Mouse (Mus musculus) limb, embryonic 11.5 days (tissue): ENCODE measurements around the gene Aym1. TPM values are rescaled to one million over a fixed set of nuclear protein-coding genes. Genes with fewer than 3 reads are reported as not detected.
A peak's percentile ranks its signal among the peaks of the same experiment; 100 is the strongest.

Experiments used
- ATAC-seq: fragments of 200-750 bp; cut with Nextera tagmentation; 2 replicates; pipeline ENCODE4 v1.8.0; 2017; ENCODE audit warnings: low read depth; ENCODE audit not compliant: insufficient number of reproducible peaks, low FRiP score, low TSS enrichment
- DNase-seq: peaks from one replicate; pipeline ENCODE4 v3.0.0-alpha.2; 2015; ENCODE audit warnings: low spot score
- H3K27ac ChIP-seq: fragments of 300-500 bp; sonication (generic); replicated peaks from 2 replicates; pipeline ENCODE4 v1.5.1; 2014; ENCODE audit warnings: low read depth, mild to moderate bottlenecking, low read length
- H3K27me3 ChIP-seq: fragments of 300-500 bp; sonication (generic); 2 replicates; pipeline ENCODE4 v1.6.1; 2014; ENCODE audit warnings: mild to moderate bottlenecking, low read length, mixed read lengths; ENCODE audit not compliant: control insufficient read depth, insufficient read depth
- H3K36me3 ChIP-seq: fragments of 300-500 bp; sonication (generic); 2 replicates; pipeline ENCODE4 v1.6.1; 2014; ENCODE audit warnings: mild to moderate bottlenecking, low read length, moderate library complexity, mixed read lengths; ENCODE audit not compliant: control insufficient read depth, insufficient read depth
- H3K4me1 ChIP-seq: fragments of 300-500 bp; sonication (generic); 2 replicates; pipeline ENCODE4 v1.6.1; 2014; ENCODE audit warnings: low read length, mixed read lengths; ENCODE audit not compliant: control insufficient read depth, insufficient read depth
- H3K4me2 ChIP-seq: fragments of 300-500 bp; sonication (generic); 2 replicates; pipeline ENCODE4 v1.6.1; 2014; ENCODE audit warnings: low read depth, mild to moderate bottlenecking, moderate library complexity; ENCODE audit not compliant: severe bottlenecking
- H3K4me3 ChIP-seq: fragments of 300-500 bp; sonication (generic); 2 replicates; pipeline ENCODE4 v1.5.1; 2014; ENCODE audit warnings: low read depth, low read length
- H3K9ac ChIP-seq: fragments of 300-500 bp; sonication (generic); 2 replicates; pipeline ENCODE4 v1.6.1; 2014; ENCODE audit warnings: mild to moderate bottlenecking, low read length
- H3K9me3 ChIP-seq: fragments of 300-500 bp; sonication (generic); 2 replicates; pipeline ENCODE4 v1.6.1; 2016; ENCODE audit warnings: low read length; ENCODE audit not compliant: control insufficient read depth
- WGBS: fragments of 180-500 bp; shearing (Covaris S2); extraction: QIAGEN DNeasy Blood & Tissue Kit; methylation state at CpG from one replicate; pipeline ENCODE4 v1.1.7; 2014; 5-methylcytosine and 5-hydroxymethylcytosine counted together
- polyA plus RNA-seq: library from polyadenylated mRNA; unstranded; fragments of >200 nt; fragmentation: Nextera tagmentation; extraction: Ambion mirVana; gene quantifications from 2 replicates; pipeline ENCODE4 v1.2.1, GENCODE M21; 2014

The Aym1 gene
- polyA plus RNA-seq, result not detected in 2 replicates

DNA sequence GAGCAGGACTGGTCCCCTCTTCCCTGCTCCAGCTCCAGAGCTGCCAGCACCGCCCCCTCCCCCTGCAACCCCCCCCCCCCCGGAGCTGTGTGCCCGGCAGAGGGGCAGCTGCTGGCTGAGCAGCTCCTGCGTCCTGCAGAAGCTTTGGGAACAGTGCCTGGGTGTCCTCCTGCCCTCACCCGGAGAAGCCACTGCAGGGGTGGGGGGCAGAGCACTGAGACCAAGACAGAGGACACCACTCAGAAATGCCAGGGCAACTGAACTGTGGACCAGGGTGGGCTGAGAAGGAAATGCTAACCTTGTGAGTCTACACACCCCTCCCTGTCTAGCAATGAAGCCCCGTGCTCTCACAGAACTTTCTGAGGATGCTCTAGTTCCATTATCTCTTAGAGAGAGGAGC is at the start of gene Aym1:
TSS of gene Aym1 (plus strand) at position 109 of the 400 bp plus-strand sequence.
- Histone ChIP-seq H3K4me3 (no peak within 1 kb of the TSS), H3K27me3 (no peaks in the 10 kb centered on the region)
- WGBS, result 61% methylated on average over 3 of the region's 6 CpGs

DNA sequence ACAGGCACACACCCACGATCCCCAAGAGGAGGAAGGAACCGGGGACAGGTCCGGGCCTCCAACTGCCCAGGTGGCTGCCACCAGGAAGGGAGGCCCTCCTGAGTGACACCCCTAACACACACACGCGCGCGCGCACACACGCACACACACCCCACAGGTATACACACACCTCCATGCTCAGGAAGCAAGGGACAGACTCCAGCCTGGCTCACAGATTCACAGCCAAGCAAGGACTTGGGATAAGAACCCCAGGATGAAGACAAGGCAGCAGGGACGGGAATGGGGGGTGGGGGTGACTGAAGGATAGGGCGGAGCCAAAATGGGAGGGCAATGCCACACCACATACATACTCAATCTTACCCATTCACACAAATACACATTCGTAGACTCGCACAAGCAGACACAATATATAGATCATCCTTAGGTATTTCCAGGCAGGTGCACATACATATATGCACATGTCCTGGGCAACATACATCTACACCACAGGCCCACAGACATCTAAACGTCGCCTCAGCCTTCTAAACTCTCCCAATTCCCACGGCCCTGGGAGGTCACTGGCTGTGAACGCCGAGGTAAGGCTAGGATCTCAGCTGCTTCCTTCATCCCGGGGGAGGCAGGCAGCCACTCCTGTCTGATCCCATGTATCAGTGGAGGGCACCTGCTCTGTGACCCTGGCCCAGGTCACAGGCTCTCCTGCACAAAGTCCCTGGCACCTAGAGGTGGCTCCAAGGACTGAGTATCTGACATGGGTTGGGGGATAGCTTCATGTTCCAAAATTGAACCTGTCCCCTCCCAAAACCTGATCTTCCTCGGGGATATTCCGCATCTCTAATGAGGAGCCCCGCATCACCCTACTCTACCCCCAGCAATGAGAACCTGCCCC is 47.4 kb upstream of the Aym1 start:
- H3K27ac ChIP-seq, result no peak overlapping the region
- H3K4me1 ChIP-seq, result peaks cover 22% of the 10 kb centered on the region
- H3K9me3 ChIP-seq, result no peaks in the 10 kb centered on the region
- ATAC-seq (no peak), DNase-seq (no peak)
- WGBS, result 61% methylated on average over 22 of the region's 22 CpGs
- peak overlapping the region; percentile 84 for H3K4me2 ChIP-seq
- peaks cover 13% of the 10 kb centered on the region for H3K27me3 ChIP-seq
- peak overlapping the region; percentile 58 for H3K4me3 ChIP-seq
- no peaks in the 10 kb centered on the region for H3K36me3 ChIP-seq
- H3K9ac ChIP-seq, result no peak overlapping the region

More for the DNA sequence above, at the start of gene Aym1:
- Histone ChIP-seq H3K9ac (no peak within 1 kb of the TSS), H3K9me3 (no peaks in the 10 kb centered on the region), H3K4me2 (no peak within 1 kb of the TSS), H3K27ac (no peak within 1 kb of the TSS), H3K4me1 (peaks cover 11% of the 10 kb centered on the region), H3K36me3 (no peaks in the 10 kb centered on the region)
- DNase-seq (no peak), ATAC-seq (no peak)

DNA sequence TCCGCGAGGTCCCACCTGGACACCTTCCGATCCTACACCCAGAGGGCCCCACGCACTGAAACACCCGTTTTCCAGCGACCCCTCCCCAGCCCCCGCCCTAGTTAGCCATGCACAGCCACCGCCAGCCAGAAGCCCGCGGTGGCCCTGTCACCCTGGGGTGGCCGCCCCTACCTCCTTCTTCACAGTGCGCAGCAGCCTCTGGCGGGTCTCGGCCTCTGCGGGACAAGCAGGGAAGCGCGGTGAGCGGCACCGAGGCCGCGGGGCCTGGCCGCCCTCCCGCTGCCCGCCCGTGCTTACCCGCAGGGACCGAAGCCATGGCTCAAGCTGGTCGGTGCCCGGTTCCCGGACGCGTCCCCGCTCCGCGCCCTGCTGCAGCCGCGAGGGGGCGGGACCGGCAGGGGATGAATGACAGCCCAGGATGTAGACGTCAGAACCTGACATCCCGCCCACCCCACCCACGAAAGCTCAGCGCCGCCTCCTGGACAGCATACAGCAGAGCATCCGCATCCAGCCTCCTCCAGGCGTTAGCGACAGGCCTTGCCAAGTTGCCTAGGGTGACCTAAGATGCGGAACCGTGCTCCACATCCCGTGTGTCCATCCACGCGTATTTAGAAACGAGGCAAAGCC is 46.6 kb upstream of the Aym1 start, which contains the start of gene Sgsm1:
TSS of gene Sgsm1 (minus strand) at position 410 of the 627 bp plus-strand sequence.
- H3K4me3 ChIP-seq, result peak within 1 kb of the TSS; percentile 58
- no peaks in the 10 kb centered on the region for H3K9me3 ChIP-seq
- H3K36me3 ChIP-seq, result no peaks in the 10 kb centered on the region
- H3K9ac ChIP-seq, result peak within 1 kb of the TSS; percentile 56; the same call in 1 of the 2 replicates
- peak within 1 kb of the TSS; percentile 84 for H3K4me2 ChIP-seq
- no peak within 1 kb of the TSS for H3K27ac ChIP-seq
- 4% methylated on average over 47 of the region's 53 CpGs for WGBS
- peaks cover 22% of the 10 kb centered on the region for H3K4me1 ChIP-seq
- peaks cover 13% of the 10 kb centered on the region for H3K27me3 ChIP-seq
- ATAC-seq (peak; percentile 37; the same call in 1 of the 2 replicates), DNase-seq (peak; percentile 87)

DNA sequence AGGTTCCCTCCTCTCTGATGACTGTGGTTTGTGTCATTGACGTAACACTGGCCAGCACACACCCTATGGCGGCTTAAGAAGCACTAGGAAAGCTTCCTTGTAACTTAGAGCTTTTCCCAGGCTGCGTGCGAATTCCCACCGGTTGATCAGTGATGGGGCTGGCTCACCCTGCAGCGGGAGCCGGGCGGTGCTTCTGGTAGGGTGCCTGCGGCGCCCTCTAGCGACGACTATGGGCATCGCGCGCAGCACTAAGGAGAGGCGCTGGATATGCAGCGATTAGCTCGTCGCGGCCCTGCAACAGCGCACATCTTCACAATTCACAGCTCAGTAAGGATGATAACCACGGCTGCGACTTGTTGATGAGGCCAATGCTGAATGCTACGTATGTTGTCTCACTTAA is 43.1 kb upstream of the Aym1 start:
- no peak overlapping the region for H3K4me2 ChIP-seq
- peaks cover 7% of the 10 kb centered on the region; the same call in 1 of the 2 replicates for H3K4me1 ChIP-seq
- H3K9me3 ChIP-seq, result no peaks in the 10 kb centered on the region
- DNase-seq (peak; percentile 86), ATAC-seq (no peak)
- H3K27me3 ChIP-seq, result peaks cover 12% of the 10 kb centered on the region
- H3K27ac ChIP-seq, result no peak overlapping the region
- H3K4me3 ChIP-seq, result no peak overlapping the region
- WGBS, result 2% methylated on average over 24 of the region's 24 CpGs
- no peaks in the 10 kb centered on the region for H3K36me3 ChIP-seq
- no peak overlapping the region for H3K9ac ChIP-seq

DNA sequence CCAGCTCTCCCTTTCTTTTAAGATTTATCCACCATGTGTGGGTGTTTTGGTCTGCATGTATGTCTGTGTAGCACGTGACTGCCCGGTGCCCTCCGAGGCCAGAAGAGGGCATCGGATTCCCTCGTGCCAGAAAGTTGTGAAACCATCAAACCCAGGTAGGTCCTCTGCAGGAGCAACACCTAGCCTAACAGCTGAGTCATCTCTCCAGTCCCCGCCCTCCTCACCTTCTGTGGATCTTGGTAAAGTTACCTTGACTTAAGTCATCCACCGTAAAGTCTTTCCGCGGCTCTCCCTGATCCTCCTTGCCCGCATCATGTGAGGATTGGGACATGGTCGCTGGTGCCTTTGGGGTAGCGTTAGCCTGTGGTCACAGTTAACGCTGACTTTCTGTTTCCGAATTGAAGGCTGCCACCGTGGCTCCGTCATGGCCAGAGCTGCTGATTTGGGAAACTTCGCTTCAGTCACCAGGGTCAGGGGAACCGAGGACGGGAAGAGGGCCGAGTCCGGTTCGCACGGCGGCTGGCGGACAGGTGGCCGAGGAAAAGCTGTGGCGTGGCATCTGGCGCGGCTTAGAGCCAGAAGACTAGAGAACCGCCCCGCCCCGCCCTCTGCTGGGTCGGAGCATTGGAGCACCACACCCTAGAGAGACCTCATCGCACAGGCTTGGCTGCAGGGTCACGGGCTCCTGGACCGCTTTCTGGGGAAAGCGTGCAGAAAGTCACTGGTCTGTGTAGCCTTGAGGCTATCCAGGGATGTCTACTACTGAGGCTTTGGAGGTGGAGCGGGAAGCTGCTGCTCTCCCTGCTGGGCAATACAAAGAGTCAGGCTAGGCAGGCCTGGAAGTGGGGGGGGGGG is 33.1 kb upstream of the Aym1 start:
- Histone ChIP-seq H3K36me3 (no peaks in the 10 kb centered on the region), H3K27ac (no peak overlapping the region), H3K9me3 (peaks cover 5% of the 10 kb centered on the region; the same call in 1 of the 2 replicates), H3K4me1 (0 out of 2 replicates have a peak, but pooled peaks cover 3% of the 10 kb centered on the region), H3K27me3 (peaks cover 18% of the 10 kb centered on the region), H3K4me3 (peak overlapping the region; percentile 18), H3K9ac (0 out of 2 replicates have a peak overlapping the region, but pooled peaks have one; percentile 9), H3K4me2 (peak overlapping the region; percentile 41)
- no peak; the same call in 1 of the 2 replicates for ATAC-seq
- 3% methylated on average over 38 of the region's 38 CpGs for WGBS
- peak; percentile 57 for DNase-seq

DNA sequence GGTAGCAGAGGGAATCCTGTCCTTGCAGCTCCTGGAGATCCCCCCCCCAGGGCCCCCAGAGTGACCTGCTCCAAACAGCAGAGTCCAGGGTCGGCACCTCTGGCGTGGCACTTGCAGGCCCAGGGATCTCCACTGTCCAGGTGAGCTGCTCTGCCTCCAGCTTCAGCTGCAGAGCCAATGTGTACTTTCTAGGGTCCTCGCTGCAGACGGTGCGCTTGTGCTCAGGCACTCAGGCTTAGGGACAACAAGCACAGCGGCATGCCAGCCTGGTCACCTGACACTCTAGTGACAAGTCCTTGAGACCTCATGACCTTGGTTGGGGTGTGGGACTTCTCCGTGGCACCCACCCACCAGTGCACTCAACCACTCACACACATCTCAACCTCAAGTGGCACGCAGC is 27.6 kb upstream of the Aym1 start:
- no peak for ATAC-seq
- H3K4me2 ChIP-seq, result no peak overlapping the region
- H3K27ac ChIP-seq, result no peak overlapping the region
- no peaks in the 10 kb centered on the region for H3K36me3 ChIP-seq
- H3K27me3 ChIP-seq, result peaks cover 26% of the 10 kb centered on the region
- no peak overlapping the region for H3K9ac ChIP-seq
- H3K9me3 ChIP-seq, result peaks cover 5% of the 10 kb centered on the region; the same call in 1 of the 2 replicates
- H3K4me1 ChIP-seq, result no peaks in the 10 kb centered on the region
- H3K4me3 ChIP-seq, result no peak overlapping the region
- no peak for DNase-seq
- WGBS, result 88% methylated on average over 8 of the region's 8 CpGs

DNA sequence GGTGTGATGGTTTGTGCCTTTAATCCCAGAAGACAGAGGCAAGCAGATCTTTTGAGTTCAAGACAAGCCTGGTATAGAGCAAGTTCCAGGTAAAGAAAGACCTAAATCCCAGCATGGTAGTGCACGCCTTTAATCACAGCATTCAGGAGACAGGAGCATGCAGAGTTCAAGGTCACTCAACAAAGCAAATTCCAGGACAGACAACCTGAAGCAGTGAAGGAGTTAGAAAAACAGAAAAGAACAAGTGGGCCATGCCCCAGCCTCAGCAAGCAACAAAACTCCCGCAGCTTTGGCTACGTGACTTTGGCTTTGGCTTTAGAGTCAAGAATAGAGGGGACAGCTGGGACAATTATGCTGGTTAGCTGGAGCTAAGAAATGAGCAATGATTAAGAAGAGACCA is 26.9 kb upstream of the Aym1 start:
- Histone ChIP-seq H3K27me3 (peaks cover 27% of the 10 kb centered on the region), H3K4me1 (peaks cover 3% of the 10 kb centered on the region; the same call in 1 of the 2 replicates), H3K4me2 (no peak overlapping the region), H3K4me3 (no peak overlapping the region), H3K36me3 (no peaks in the 10 kb centered on the region), H3K27ac (no peak overlapping the region), H3K9ac (no peak overlapping the region), H3K9me3 (peaks cover 5% of the 10 kb centered on the region; the same call in 1 of the 2 replicates)
- 82% methylated on average over 3 of the region's 3 CpGs for WGBS
- ATAC-seq (no peak), DNase-seq (no peak)
